Mouse (Mus musculus): ENCODE data around the gene Snx18. TPM values are rescaled to one million over a fixed set of nuclear protein-coding genes. Genes with fewer than 3 reads are reported as not detected.

Snx18 gene
- total and polyA plus RNA-seq, 3 experiments: 8.3 to 20.4 (median 18.0) TPM

GRCm38 (mm10) chr13:113619003-113619402 is 639 bp upstream of the Snx18 start:
- no peak overlapping the region for H3K9ac ChIP-seq (ENCODE audit: low read depth, low read length)
- 56% methylated on average over 9 of the region's 9 CpGs for WGBS

GRCm38 (mm10) chr13:113617338-113617890 is 950 bp downstream of the Snx18 start:
- intact Hi-C loops (cut with DNase I): loop anchor here (5.0 to 10.0 kb wide), 6 partner anchors 35 to 573 kb away; partner anchors contain the start of gene Gpx8
- 7% methylated on average over 49 of the region's 49 CpGs for WGBS
- peak in 1 of 2 experiments; percentile 43 for DNase-seq

More at GRCm38 (mm10) chr13:113619003-113619402, 639 bp upstream of the Snx18 start:
- no peak overlapping the region; the same call in 1 of the 2 replicates for H3K27ac ChIP-seq
- H3K36me3 ChIP-seq (ENCODE audit: control insufficient read depth, insufficient read depth, low read length): peaks cover 2% of the 10 kb centered on the region; the same call in 1 of the 2 replicates
- intact Hi-C loops (cut with DNase I): loop anchor here (2.0 to 10.0 kb wide), 7 partner anchors 37 to 574 kb away; partner anchors contain the start of gene Gpx8
- peaks cover 14% of the 10 kb centered on the region for H3K79me2 ChIP-seq (replicated peaks; ENCODE audit: control insufficient read depth, insufficient read depth, low read length)
- H3K4me3 ChIP-seq: no peak overlapping the region
- TF ChIP-seq EP300 (IDR thresholded peaks at IDR 0.05; ENCODE audit: insufficient read depth, low read depth, low read length) (no peak), POLR2A (IDR thresholded peaks at IDR 0.05; ENCODE audit: insufficient read depth, low read depth, low read length) (no peak), CTCF (IDR thresholded peaks at IDR 0.05) (no peak)
- peaks cover 11% of the 10 kb centered on the region for H3K4me1 ChIP-seq (ENCODE audit: control insufficient read depth, insufficient read depth, low read length)
- no peaks in the 10 kb centered on the region for H3K27me3 ChIP-seq (ENCODE audit: control insufficient read depth, insufficient read depth, low read length)
- no peak for DNase-seq

GRCm38 (mm10) chr13:113616751-113617337 is 1.5 kb downstream of the Snx18 start:
- Histone ChIP-seq H3K36me3 (ENCODE audit: control insufficient read depth, insufficient read depth, low read length) (peaks cover 5% of the 10 kb centered on the region; the same call in 1 of the 2 replicates), H3K4me3 (peak overlapping the region; percentile 92), H3K9ac (ENCODE audit: low read depth, low read length) (peak overlapping the region; percentile 94), H3K27ac (peak overlapping the region; percentile 95), H3K79me2 (replicated peaks; ENCODE audit: control insufficient read depth, insufficient read depth, low read length) (peaks cover 15% of the 10 kb centered on the region), H3K4me1 (ENCODE audit: control insufficient read depth, insufficient read depth, low read length) (peaks cover 21% of the 10 kb centered on the region), H3K27me3 (ENCODE audit: control insufficient read depth, insufficient read depth, low read length) (no peaks in the 10 kb centered on the region)
- 39% methylated on average over 24 of the region's 24 CpGs for WGBS
- intact Hi-C loops (cut with DNase I): loop anchor here (5.0 to 10.0 kb wide), 6 partner anchors 35 to 572 kb away; partner anchors contain the start of gene Gpx8
- no peak for TF ChIP-seq POLR2A (IDR thresholded peaks at IDR 0.05; ENCODE audit: insufficient read depth, low read depth, low read length)
- 0 out of 2 replicates have a peak, but pooled peaks have one; percentile 15 for TF ChIP-seq EP300 (IDR thresholded peaks at IDR 0.05; ENCODE audit: insufficient read depth, low read depth, low read length)
- peak in 1 of 2 experiments; percentile 40 for DNase-seq

More at GRCm38 (mm10) chr13:113617338-113617890, 950 bp downstream of the Snx18 start:
- Histone ChIP-seq H3K4me1 (ENCODE audit: control insufficient read depth, insufficient read depth, low read length) (peaks cover 18% of the 10 kb centered on the region), H3K4me3 (peak overlapping the region; percentile 92), H3K36me3 (ENCODE audit: control insufficient read depth, insufficient read depth, low read length) (peaks cover 5% of the 10 kb centered on the region; the same call in 1 of the 2 replicates), H3K9ac (ENCODE audit: low read depth, low read length) (peak overlapping the region; percentile 94), H3K27ac (peak overlapping the region; percentile 95), H3K79me2 (replicated peaks; ENCODE audit: control insufficient read depth, insufficient read depth, low read length) (peaks cover 14% of the 10 kb centered on the region), H3K27me3 (ENCODE audit: control insufficient read depth, insufficient read depth, low read length) (no peaks in the 10 kb centered on the region)
- TF ChIP-seq EP300 (IDR thresholded peaks at IDR 0.05; ENCODE audit: insufficient read depth, low read depth, low read length): no peak
- no peak for TF ChIP-seq CTCF (IDR thresholded peaks at IDR 0.05)
- no peak for TF ChIP-seq POLR2A (IDR thresholded peaks at IDR 0.05; ENCODE audit: insufficient read depth, low read depth, low read length)

GRCm38 (mm10) chr13:113615971-113616671 is 2.2 kb downstream of the Snx18 start:
- Histone ChIP-seq H3K79me2 (replicated peaks; ENCODE audit: control insufficient read depth, insufficient read depth, low read length) (peaks cover 17% of the 10 kb centered on the region), H3K27ac (peak overlapping the region; percentile 95), H3K4me1 (ENCODE audit: control insufficient read depth, insufficient read depth, low read length) (peaks cover 24% of the 10 kb centered on the region), H3K9ac (ENCODE audit: low read depth, low read length) (peak overlapping the region; percentile 94), H3K36me3 (ENCODE audit: control insufficient read depth, insufficient read depth, low read length) (peaks cover 6% of the 10 kb centered on the region; the same call in 1 of the 2 replicates), H3K4me3 (peak overlapping the region; percentile 92), H3K27me3 (ENCODE audit: control insufficient read depth, insufficient read depth, low read length) (no peaks in the 10 kb centered on the region)
- intact Hi-C loops (cut with DNase I): loop anchor here (5.0 to 10.0 kb wide), 6 partner anchors 34 to 571 kb away; partner anchors contain the start of gene Gpx8
- TF ChIP-seq EP300 (IDR thresholded peaks at IDR 0.05; ENCODE audit: insufficient read depth, low read depth, low read length) (no peak), CTCF (IDR thresholded peaks at IDR 0.05) (no peak), POLR2A (IDR thresholded peaks at IDR 0.05; ENCODE audit: insufficient read depth, low read depth, low read length) (no peak)
- 4% methylated on average over 8 of the region's 8 CpGs for WGBS
- peak in 1 of 2 experiments; percentile 32 for DNase-seq

- peak overlapping the region; percentile 92 for H3K4me3 ChIP-seq
- 1% methylated on average over 10 of the region's 10 CpGs for WGBS
- TF ChIP-seq EP300 (IDR thresholded peaks at IDR 0.05; ENCODE audit: insufficient read depth, low read depth, low read length): no peak
- no peak for TF ChIP-seq POLR2A (IDR thresholded peaks at IDR 0.05; ENCODE audit: insufficient read depth, low read depth, low read length)
- TF ChIP-seq CTCF (IDR thresholded peaks at IDR 0.05): no peak
- peaks cover 9% of the 10 kb centered on the region; the same call in 1 of the 2 replicates for H3K36me3 ChIP-seq (ENCODE audit: control insufficient read depth, insufficient read depth, low read length)
- peak overlapping the region; percentile 94 for H3K9ac ChIP-seq (ENCODE audit: low read depth, low read length)
- peak; percentile 67 for DNase-seq
- H3K79me2 ChIP-seq (replicated peaks; ENCODE audit: control insufficient read depth, insufficient read depth, low read length): peaks cover 17% of the 10 kb centered on the region
- H3K27me3 ChIP-seq (ENCODE audit: control insufficient read depth, insufficient read depth, low read length): no peaks in the 10 kb centered on the region
- intact Hi-C loops (cut with DNase I): loop anchor here (5.0 to 10.0 kb wide), 6 partner anchors 33 to 571 kb away; partner anchors contain the start of gene Gpx8
- H3K27ac ChIP-seq: peak overlapping the region; percentile 95
- peaks cover 26% of the 10 kb centered on the region for H3K4me1 ChIP-seq (ENCODE audit: control insufficient read depth, insufficient read depth, low read length)
Measured at GRCm38 (mm10) chr13:113615546-113615941, 2.8 kb downstream of the Snx18 start.

Measured in heart, adult 2 months (tissue).